Mouse (Mus musculus): ENCODE measurements around the gene Ppp2r5c.
A peak's percentile ranks its signal among the peaks of the same experiment; 100 is the strongest.

The Ppp2r5c gene

GRCm38 (mm10) chr12:110515676-110516075 lies 68.8 kb downstream of the Ppp2r5c start:
- no peak for DNase-seq

GRCm38 (mm10) chr12:110520236-110520987 lies 73.5 kb downstream of the Ppp2r5c start:
- DNase-seq = no peak

GRCm38 (mm10) chr12:110523526-110523925 lies 76.6 kb downstream of the Ppp2r5c start:
- DNase-seq = no peak

GRCm38 (mm10) chr12:110532711-110533110 lies 85.8 kb downstream of the Ppp2r5c start:
- no peak for DNase-seq

GRCm38 (mm10) chr12:110533151-110533550 lies 86.2 kb downstream of the Ppp2r5c start:
- no peak for DNase-seq

GRCm38 (mm10) chr12:110533832-110534231 lies 86.9 kb downstream of the Ppp2r5c start:
- DNase-seq = no peak

GRCm38 (mm10) chr12:110535361-110535760 lies 88.4 kb downstream of the Ppp2r5c start:
- no peak for DNase-seq

- no peak for DNase-seq
These were observed 90.8 kb downstream of the Ppp2r5c start for GRCm38 (mm10) chr12:110537751-110538150.

- DNase-seq = no peak
These were observed 92.4 kb downstream of the Ppp2r5c start for GRCm38 (mm10) chr12:110539346-110539745.

GRCm38 (mm10) chr12:110539798-110540197 lies 92.9 kb downstream of the Ppp2r5c start:
- DNase-seq = no peak

GRCm38 (mm10) chr12:110540273-110540672 lies 93.4 kb downstream of the Ppp2r5c start:
- no peak for DNase-seq

GRCm38 (mm10) chr12:110541001-110541400 lies 94.1 kb downstream of the Ppp2r5c start:
- no peak for DNase-seq

- DNase-seq = no peak
These were observed 94.6 kb downstream of the Ppp2r5c start for GRCm38 (mm10) chr12:110541528-110541927.

GRCm38 (mm10) chr12:110545040-110545701 lies 98.3 kb downstream of the Ppp2r5c start:
- DNase-seq = no peak

- no peak for DNase-seq
These were observed 100.7 kb downstream of the Ppp2r5c start for GRCm38 (mm10) chr12:110547573-110547972.

- no peak for DNase-seq
These were observed 102.7 kb downstream of the Ppp2r5c start for GRCm38 (mm10) chr12:110549437-110550112.

- peak; percentile 37 for DNase-seq
These were observed 103.4 kb downstream of the Ppp2r5c start for GRCm38 (mm10) chr12:110550364-110550763.

- peak; percentile 38 for DNase-seq
These were observed 105.2 kb downstream of the Ppp2r5c start for GRCm38 (mm10) chr12:110552113-110552512.

- peak; percentile 51 for DNase-seq
These were observed 106.4 kb downstream of the Ppp2r5c start for GRCm38 (mm10) chr12:110553362-110553761.

GRCm38 (mm10) chr12:110555536-110556240 lies 108.8 kb downstream of the Ppp2r5c start:
- DNase-seq = peak; percentile 39

GRCm38 (mm10) chr12:110556861-110557628 lies 110.1 kb downstream of the Ppp2r5c start:
- no peak for DNase-seq

GRCm38 (mm10) chr12:110558175-110558574 lies 111.3 kb downstream of the Ppp2r5c start:
- peak; percentile 59 for DNase-seq
